Mouse (Mus musculus) layer of hippocampus, adult 18-20 months (tissue): Measurements from ENCODE around the gene Dusp16. TPM values are rescaled to one million over a fixed set of nuclear protein-coding genes. Genes with fewer than 3 reads are reported as not detected.

Source experiments
- DNase-seq, 2 experiments: peaks; one replicate each; pipeline ENCODE4 v3.0.0; 2022; ENCODE audit warnings: low spot score in 2 of 2
- total RNA-seq, 2 experiments: library from RNA; stranded (reverse); gene quantifications; 2 replicates each; pipeline ENCODE4 v1.2.3; 2021

The Dusp16 gene
- total RNA-seq, 2 experiments from 2014 or later: 8.8 to 9.4 TPM

- no peak for DNase-seq
Measured at GRCm38 (mm10) chr6:134745876-134746275, 46.5 kb downstream of the Dusp16 start.

DNA sequence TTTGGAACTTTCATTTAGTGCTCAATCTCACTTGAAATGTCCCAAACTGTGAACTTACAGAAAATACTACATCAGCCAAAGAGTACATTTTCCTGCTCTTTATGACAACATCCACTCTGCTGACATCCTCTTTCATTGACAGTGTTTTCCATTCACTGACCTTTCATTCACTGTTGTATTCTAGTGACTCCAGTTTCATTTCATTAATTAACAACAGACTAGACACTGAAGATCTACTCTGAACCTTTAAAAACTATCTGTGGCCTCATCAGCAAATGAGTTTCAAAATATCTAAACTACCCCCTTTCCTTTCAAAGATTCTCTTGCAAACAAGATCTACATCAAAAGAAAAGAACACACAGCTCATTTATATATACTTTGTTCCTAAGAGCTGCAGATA, 48.9 kb downstream of the Dusp16 start:
- DNase-seq: no peak

DNA sequence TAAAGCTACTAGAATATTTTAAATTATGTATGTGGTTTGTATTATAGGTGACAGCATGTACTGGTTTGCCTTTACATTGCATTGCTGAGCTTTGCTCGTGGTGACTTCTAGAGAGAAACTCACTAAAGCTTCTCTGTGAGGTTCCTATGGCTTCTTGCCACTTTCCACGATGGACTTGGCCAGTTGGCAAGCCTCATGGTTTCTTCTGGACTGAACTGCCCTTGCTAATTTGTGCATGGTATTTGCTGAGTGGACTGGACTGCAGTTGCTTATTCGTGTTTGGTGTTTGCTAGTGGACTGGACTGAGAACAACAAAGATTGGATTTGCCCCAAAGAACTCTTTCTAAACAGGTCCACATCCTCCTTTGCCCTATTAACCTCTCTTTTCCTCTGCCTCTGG, 55.6 kb downstream of the Dusp16 start:
- no peak for DNase-seq

- no peak for DNase-seq
Measured at GRCm38 (mm10) chr6:134733800-134734221, 58.6 kb downstream of the Dusp16 start.

DNA sequence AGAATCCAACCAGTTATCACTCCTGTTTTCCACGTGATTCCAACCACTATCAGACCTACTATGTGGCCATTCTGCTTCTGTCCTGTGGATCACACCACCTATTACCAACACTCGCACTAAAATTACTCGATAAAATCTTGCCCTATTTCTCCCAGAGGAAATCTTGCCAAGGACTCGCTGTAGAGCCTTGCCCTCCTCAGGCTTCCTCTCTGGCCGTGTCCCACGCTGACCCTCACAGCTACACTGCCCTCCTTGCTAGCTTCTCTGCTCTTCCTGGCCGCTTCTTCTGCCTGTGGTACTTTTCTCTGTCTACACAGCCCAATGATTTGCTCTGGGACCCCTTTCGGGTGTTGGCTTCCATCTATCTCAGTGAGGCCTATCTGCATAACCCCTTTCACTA, 59.6 kb downstream of the Dusp16 start:
- DNase-seq: no peak

DNA sequence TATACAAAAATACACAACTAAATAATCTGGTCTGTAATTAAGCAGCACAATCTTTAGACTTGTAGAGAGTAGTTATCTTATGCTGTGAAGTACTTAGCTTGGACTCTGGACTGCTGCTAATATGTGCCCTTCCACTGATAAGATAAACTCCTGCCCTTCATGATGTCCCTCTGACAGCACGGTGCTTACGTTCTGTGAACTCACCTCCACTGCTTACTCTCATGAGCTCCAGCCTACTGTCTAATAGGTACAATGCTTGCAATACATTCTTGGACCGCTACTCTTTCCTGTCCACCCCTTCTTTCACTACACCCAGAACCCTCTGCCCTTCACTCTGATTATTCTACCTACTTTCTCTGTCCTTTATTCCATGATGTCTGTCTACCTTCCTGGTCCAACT, 61.4 kb downstream of the Dusp16 start:
- no peak for DNase-seq

- no peak for DNase-seq
Measured at GRCm38 (mm10) chr6:134725406-134725805, 67.0 kb downstream of the Dusp16 start.

- DNase-seq: no peak
Measured at GRCm38 (mm10) chr6:134723833-134724553, 68.4 kb downstream of the Dusp16 start.

- no peak for DNase-seq
Measured at GRCm38 (mm10) chr6:134723326-134723725, 69.1 kb downstream of the Dusp16 start.

DNA sequence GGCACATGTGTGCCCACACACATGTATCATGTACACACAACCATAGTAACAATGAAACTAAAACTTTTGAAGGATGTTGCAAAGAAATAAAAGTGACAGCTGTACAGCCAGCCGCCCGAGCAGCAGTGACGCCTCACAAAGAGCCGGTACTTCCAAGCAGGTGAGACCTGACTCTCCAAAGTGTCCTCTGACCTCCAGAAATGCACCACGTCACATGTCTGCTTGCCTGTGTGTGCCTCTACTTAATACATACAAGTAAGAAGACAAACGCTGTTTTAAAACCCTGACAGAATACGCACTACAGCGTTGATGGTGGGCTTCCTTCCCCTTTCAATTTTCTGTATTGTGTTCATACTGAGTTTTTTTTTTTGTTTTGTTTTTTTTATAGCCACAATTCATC, 69.5 kb downstream of the Dusp16 start:
- DNase-seq: no peak

DNA sequence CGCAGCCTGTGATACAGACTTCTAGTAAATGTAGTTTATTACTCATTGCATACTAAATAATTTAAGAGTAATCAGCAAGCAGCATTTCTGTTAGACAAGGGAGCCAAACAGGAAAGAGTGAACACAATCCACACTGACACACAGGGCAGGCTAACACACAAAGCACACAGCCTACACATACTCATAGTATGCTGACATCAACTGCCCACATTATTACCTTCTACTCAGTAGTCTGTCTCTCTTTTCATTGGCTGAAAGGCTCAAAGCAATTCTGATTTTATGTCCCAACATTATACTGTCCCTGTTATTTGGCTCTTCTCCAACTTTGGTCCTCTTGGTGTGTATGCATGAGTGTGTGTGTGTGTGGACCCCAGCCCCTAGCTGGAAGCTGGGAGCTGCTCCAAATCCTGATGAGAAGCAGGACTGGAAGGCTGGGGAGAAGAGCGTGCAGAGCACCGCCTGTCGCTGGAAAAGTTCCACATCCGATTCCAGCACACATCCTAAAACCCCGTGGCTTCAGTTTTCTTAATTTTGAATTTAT, 70.6 kb downstream of the Dusp16 start:
- no peak for DNase-seq

DNA sequence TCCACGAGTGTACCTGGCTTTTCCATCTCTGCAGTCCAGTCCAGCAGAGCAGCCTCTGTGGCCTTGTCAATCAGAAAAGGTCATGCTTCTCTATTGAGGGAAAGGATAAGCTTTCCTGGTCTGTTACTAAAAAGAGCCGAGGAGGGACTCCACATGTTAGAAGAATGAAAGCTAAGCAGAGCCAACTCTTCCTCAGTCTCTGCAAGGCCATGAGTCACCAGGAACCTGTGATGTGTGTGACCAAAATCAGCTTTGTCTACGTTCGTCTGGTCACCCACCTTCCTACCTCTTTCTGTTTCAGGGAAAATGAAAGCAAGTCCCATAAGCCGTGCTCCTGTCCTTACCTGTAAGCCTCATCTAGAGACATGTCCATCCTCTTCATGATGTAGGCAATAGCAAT, 72.3 kb downstream of the Dusp16 start:
- no peak for DNase-seq

- no peak for DNase-seq
Measured at GRCm38 (mm10) chr6:134719156-134719555, 73.3 kb downstream of the Dusp16 start.

DNA sequence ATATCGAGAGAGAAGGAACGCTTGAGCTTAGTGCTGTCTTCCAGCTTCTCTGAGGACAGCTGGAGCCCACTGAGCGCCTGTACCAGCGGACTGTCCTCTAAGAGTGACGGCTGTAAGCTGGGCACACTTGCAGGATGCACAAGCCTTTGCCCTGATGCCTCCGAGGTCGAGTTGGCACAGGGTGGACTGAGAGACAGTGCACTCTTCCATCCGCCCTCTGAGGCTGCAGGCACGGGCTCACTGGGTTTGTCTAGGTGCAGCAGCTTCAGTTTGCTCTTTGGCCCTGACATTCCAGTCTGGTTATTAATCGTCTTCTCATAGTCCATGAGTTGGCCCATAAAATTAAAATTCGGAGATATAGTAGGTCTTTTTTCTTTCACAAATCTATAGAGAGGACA, 73.8 kb downstream of the Dusp16 start:
- no peak for DNase-seq

DNA sequence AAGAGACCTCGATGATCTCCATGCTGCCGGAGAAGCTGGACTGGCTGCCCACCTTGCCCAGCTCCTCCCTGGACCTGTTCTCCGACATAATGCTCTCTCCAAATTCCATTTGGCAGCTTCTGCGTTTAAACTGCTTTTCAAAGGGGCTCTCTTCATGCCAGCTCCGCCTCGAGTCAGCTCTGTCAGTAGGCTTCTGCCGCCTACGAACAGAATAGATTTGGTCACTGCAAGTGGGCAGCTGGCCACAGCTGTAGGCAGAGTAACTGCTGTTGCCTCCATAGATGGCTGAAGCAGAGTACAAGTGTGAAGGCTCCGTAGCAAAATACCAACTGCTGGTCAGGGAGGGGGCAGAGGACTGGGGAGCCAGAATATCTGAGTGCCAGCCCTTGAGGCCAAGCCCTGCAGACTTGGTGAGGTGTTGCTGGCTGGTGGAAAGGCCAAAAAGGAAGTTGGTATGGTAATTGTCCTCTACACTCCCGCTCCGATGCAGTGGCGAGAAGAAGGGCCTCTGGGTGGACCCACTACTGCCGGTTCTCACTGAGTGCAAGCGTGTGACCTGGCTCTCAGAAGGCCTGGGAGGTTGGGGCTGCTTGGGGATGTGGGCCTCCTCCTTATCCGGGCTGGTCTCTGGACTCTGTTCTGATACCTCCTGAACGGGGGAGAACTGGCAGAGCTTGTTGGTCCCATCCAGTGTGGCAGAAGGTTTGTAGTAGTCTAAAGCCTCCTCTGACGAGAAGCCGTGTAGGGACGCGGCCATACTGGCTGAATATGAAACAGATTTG, 74.3 kb downstream of the Dusp16 start:
- DNase-seq: no peak

DNA sequence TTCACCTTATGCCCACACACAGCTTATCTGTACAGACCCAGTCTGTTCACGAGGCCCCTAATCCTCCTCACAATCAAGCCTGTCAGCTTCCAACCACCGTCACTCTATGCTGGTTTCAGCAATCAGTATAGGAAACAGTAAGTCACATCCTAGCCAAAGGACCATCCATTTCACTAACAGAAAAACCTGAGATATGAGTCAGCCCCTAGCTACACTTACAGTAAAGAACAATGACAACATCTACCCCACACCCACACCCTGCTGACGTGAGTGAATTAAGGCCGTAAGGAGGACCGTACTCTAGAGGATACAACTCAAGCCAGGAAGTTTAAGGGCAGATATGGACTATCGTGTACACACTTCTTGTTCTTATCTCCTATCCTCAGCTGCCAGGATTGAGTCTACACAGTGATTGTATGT, 76.2 kb downstream of the Dusp16 start:
- no peak for DNase-seq

GRCm38 (mm10) chr6:134713897-134714296, 78.5 kb downstream of the Dusp16 start:
- DNase-seq: no peak

GRCm38 (mm10) chr6:134713321-134713720, 79.1 kb downstream of the Dusp16 start:
- DNase-seq: no peak

DNA sequence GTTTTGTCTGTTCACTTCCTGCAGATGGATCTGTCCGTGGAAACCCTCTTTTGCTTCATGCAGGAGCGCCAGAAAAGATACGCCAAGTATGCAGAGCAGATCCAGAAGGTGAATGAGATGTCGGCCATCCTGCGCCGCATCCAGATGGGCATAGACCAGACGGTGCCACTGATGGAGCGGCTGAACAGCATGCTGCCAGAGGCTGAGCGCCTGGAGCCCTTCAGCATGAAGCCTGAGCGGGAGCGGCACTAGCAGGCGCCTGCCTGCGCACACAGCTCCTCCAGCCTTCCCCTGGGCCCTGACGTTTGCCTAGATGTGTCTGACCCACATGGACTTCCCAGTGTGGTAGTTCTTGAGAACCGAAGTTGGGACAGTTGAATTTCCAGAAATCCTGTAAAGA, 82.4 kb downstream of the Dusp16 start:
- peak in 1 of 2 experiments; percentile 32 for DNase-seq

DNA sequence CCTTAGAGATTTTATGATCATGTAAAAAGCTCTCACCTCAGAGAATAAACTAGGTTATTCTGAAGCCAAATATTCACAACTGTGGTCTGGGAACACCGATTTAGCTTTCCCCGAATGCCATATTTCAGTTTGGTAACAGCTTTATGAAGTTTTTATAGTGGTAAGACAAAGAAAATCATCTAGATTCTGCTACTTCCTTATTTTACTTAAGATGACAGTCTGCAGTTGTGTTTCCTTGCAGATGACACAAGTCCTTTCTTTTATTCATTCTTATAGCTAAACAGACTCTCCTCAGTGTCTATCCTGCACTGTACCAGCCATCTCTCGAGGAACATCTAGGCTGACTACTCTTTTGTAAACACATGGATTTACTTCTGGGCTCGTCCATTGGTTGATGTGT, 86.0 kb downstream of the Dusp16 start:
- no peak for DNase-seq

GRCm38 (mm10) chr6:134703053-134703690, 89.3 kb downstream of the Dusp16 start:
- DNase-seq: no peak

DNA sequence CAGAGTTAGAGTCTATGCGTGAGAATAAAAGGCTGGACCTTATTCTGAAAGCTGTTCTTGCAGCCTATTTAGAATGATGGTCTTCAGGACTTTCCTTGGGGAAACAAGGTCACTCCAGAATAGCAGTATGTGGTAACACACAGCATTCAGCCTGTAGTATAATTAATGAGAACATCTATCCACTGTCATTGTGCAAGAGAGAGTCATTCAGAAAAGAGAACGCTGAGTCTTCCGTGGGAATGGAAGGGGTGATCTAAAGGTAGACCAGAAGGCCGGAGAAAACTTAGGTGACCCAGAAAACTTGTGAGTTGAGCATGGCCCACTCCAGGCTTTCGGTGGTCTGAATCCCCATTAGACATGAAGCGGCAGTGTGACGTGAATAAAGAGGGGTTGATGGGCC, 90.2 kb downstream of the Dusp16 start:
- no peak for DNase-seq
